Mouse (Mus musculus) large intestine, adult 2 months (tissue): ENCODE results near the gene Smndc1. TPM values are rescaled to one million over a fixed set of nuclear protein-coding genes. Genes with fewer than 3 reads are reported as not detected.

Experiments
- DNase-seq: peaks from one replicate; pipeline ENCODE4 v3.0.0-alpha.2; 2012; ENCODE audit warnings: low read depth, low spot score
- WGBS: fragments of 180-500 bp; shearing (Covaris S2); methylation state at CpG from one replicate; pipeline ENCODE4 v1.1.7; 2018; 5-methylcytosine and 5-hydroxymethylcytosine counted together
- polyA plus RNA-seq: library from polyadenylated mRNA; depleted of rRNA; stranded (reverse); fragments of >200 nt; gene quantifications from 2 replicates; pipeline ENCODE4 v1.2.3, GENCODE M21; 2012; rRNA removed

Gene Smndc1
- polyA plus RNA-seq, 1 experiment: 7.3 TPM

DNA sequence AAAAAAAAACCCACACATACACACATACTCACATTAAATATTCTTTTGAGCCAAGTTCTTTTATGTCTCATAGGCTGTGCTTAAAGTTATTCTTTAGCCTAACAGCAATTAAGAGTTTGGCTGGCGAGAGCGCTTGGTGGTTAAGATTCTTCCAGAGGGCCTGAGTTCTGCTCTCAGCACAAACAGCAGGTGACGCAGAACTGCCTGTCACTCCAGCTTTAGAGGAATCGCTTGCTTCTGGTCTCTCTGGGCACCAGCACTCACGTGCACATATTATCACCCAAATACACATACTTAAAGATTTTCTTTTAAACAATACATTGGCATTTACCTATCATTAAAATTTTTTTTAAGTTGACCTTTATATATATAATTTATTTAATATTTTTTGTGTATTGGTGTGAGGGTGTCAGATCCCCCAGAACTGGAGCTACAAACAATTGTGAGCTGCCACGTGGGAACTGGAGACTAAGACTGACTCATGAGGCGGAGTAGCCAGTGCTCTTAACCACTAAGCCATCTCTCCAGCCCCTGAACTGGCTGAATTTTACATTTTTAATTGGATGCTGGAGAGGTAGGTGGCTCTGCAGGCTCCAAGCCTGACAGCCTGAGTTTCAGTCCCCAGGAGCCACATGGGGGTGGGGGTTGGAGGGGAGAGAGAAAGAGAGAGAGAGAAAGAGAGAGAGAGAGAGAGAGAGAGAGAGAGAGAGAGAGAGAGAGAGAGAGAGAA is 35.9 kb downstream of the Smndc1 start:
- WGBS: 83% methylated on average over 7 of the region's 7 CpGs
- DNase-seq: no peak

DNA sequence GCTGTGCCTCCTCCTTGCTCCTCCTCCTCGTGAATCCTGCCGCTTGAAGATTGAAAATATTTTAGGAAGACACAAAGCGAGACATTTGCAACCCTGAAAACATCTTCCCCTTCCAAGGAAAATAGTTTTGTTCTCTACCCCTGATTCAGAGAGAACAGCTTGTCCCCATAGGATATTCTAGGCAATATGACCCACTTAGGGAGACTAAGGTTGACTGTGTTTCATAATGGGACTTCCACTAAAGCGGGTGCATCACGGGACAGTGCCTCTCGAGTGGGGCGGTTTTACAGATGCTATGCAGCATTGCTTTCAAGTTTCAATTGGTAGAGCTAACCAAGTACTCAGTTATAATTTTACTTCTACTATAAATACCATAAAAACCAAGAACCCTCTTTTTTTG is 36.5 kb downstream of the Smndc1 start:
- 90% methylated on average over 7 of the region's 7 CpGs for WGBS
- DNase-seq: no peak

DNA sequence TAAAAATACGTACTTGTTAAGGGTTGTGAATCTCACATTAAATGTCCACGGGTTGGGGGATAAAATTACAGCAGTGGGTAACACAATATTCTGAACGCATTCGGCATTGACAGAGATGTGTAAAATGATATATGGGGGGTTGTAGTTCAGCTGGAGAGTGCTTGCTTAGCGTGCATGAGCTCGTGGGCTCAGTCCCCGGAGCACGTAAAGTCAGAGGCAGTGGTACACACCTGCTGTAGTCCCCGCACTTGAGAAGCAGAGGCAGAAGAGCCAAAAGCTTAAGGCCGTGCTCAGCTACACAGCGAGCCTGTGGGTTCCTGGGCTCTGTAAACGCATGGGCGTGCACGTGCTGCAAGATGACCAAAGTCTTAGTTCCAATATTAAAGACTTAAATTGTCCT is 44.6 kb downstream of the Smndc1 start:
- 79% methylated on average over 14 of the region's 14 CpGs for WGBS

DNA sequence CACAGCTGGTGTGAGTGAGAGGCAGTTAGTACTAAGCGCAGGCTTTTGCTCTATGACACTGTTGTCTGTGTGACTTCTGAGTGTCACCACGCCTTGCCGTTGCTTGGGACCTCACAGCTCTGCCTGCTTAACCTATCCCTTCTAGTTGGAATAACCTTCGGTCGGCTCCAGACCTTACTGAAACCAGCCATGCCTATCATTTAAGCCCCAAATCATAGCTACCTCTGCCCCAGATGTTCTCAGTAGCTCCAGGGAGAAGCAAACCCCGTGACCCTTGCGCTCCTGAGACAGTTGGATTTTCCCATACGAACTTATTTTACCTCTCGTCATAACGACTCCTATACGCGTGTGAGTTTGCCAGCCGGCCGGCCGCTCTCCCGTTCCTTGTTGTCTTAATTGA is 46.3 kb downstream of the Smndc1 start:
- WGBS: 76% methylated on average over 16 of the region's 16 CpGs

More for the DNA sequence above, 44.6 kb downstream of the Smndc1 start:
- DNase-seq: no peak

GRCm38 (mm10) chr19:53343174-53343881 is 47.0 kb downstream of the Smndc1 start:
- WGBS: 76% methylated on average over 13 of the region's 13 CpGs
- no peak for DNase-seq

More for the DNA sequence above, 46.3 kb downstream of the Smndc1 start:
- no peak for DNase-seq

- no peak for DNase-seq
These were observed 50.0 kb downstream of the Smndc1 start for GRCm38 (mm10) chr19:53340423-53340822.

GRCm38 (mm10) chr19:53335241-53335640 is 55.1 kb downstream of the Smndc1 start:
- 88% methylated on average over 9 of the region's 9 CpGs for WGBS
- DNase-seq: no peak

More at GRCm38 (mm10) chr19:53340423-53340822, 50.0 kb downstream of the Smndc1 start:
- WGBS: 16% methylated on average over 6 of the region's 6 CpGs

- no peak for DNase-seq
- WGBS: 90% methylated on average over 6 of the region's 6 CpGs
These were observed 56.6 kb downstream of the Smndc1 start for GRCm38 (mm10) chr19:53333730-53334129.

GRCm38 (mm10) chr19:53331882-53332500 is 58.4 kb downstream of the Smndc1 start:
- 93% methylated on average over 21 of the region's 21 CpGs for WGBS
- DNase-seq: no peak

GRCm38 (mm10) chr19:53329992-53330381 is 60.4 kb downstream of the Smndc1 start:
- DNase-seq: no peak
- WGBS: 1% methylated on average over 29 of the region's 29 CpGs

Other genes with a start within 250 kb of the Smndc1 start
- 28.5 and 44.2 TPM in 2 replicates for gene Mxi1, start 80.1 kb downstream of the Smndc1 start, polyA plus RNA-seq
- not detected in 2 replicates for gene Gm10197, start 18.8 kb downstream of the Smndc1 start, polyA plus RNA-seq
- gene Dusp5, start 138.5 kb upstream of the Smndc1 start, polyA plus RNA-seq: 7.1 and 10.9 TPM in 2 replicates
- 104 and 109 TPM in 2 replicates for gene Nutf2-ps1, start 198.5 kb upstream of the Smndc1 start, polyA plus RNA-seq
- 3.4 and 4.4 TPM in 2 replicates for gene Smc3, start 209.8 kb upstream of the Smndc1 start, polyA plus RNA-seq